Mouse (Mus musculus) adrenal gland, postnatal 0 days (tissue): ENCODE results near the gene 1700080E11Rik. TPM values are rescaled to one million over a fixed set of nuclear protein-coding genes. Genes with fewer than 3 reads are reported as not detected.

Experiments used
- polyA plus RNA-seq: library from polyadenylated mRNA; unstranded; fragments of >200 nt; fragmentation: Nextera tagmentation; extraction: Ambion mirVana; gene quantifications from 2 replicates; pipeline ENCODE4 v1.2.1, GENCODE M21; 2015

Gene 1700080E11Rik
- polyA plus RNA-seq = not detected in 2 replicates

GRCm38 (mm10) chr9:105144992-105145391 is at the start of gene 1700080E11Rik:
Gene 1700080E11Rik (minus strand): TSS chr9:105145092.

GRCm38 (mm10) chr9:105131253-105132001 is 13.5 kb downstream of the 1700080E11Rik start, which contains the start of gene Nudt16:
Gene Nudt16 (minus strand): TSS chr9:105131824.

Other genes starting within 250 kb of the 1700080E11Rik start
- 76.8 and 87.5 TPM in 2 replicates for gene Mrpl3, start 91.9 kb downstream of the 1700080E11Rik start, polyA plus RNA-seq
- gene Nudt16, start 13.3 kb downstream of the 1700080E11Rik start, polyA plus RNA-seq = 23.2 and 27.5 TPM in 2 replicates